Mouse (Mus musculus): ENCODE results near the gene Rnf220.

DNA sequence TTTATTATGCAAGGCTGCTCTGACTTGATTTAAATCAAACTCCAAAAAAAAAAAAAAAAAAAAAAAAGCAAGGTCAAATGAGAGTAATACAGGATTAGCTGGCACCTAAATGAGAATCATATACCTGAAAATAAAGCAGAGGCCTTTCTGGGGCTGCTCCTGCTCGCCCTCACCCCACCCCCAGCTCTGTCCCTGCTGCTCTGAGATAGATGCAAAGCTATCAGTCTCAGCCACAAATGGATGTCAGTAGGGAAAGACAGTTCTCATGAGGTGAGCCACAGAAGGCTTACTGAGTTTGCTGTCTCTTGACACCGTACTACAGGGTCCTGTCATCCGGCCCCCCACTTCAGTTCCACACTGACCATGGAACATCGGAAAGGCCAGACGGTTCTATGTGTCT is 14.7 kb downstream of the Rnf220 start:
- no peak for TF ChIP-seq EP300 (IDR thresholded peaks at IDR 0.05)
- no peak for TF ChIP-seq CTCF (IDR thresholded peaks at IDR 0.05)

Data from lung, postnatal 0 days (tissue).